Mouse (Mus musculus): Measurements from ENCODE around the gene Tenm2.

DNA sequence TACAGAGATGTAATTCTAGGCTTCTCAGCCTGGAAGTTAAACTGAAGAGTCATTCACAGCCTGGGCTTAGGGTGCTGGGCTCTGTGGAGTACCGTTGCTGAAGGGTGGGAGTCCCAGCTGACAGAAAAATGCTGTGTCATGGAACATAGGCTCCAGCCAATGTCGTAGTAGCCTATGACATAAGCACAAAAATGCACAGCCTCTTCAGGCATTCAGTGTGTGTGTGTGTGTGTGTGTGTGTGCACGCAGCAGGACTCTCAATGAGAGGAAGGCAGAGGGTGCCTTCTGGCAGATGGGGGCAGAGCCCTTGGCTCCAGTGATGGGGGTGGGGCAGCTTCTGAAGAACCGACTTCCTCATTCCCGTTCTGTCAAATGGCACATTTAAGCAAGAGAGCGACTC lies 1083.5 kb downstream of the Tenm2 start:
- TF ChIP-seq CTCF (IDR thresholded peaks at IDR 0.05; ENCODE audit: low read depth, low read length) (no peak), POLR2A (IDR thresholded peaks at IDR 0.05; ENCODE audit: borderline replicate concordance, low read depth, low read length) (no peak)

Data from bone marrow macrophage, adult 2 months (primary cell).